ENCODE assay signal across 7 mouse cellular contexts in the genomic region with DNA sequence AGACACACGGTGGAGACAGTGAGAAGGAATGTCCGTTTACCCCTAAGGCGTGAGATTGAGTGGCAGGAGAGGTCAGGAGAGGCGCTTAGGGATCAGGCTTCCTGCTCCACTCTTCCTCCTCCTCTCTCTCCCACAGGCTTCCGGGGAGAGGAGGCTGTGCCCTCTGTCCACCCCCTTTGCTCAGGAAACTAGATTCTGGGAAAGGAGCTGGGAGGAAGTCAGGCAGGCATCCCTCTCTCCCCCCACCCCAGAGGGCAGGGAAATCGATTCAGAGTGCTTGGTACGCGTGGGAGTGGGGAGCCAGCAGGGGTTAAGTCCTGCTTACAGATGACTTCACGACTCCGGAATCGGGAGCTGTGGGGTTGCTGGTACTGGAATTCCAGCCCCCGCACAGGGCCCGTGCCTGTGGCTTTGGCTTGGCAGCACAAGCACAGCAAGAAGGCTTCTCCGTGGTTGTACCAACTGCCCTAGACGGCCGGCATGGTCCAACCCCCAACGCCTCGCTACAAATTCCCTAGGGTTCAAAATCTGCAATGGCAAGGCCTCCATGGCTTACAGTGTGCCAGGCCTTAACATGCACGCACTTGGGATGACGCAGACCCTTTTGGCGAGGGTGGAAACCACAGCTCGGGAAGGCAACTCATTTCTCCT. TPM values are rescaled to one million over a fixed set of nuclear protein-coding genes. Genes with fewer than 3 reads are reported as not detected.
DNase-seq lines count a peak whose midpoint lies in the region; ATAC-seq and TF ChIP-seq lines count a peak whose summit lies in the region.

No protein-coding gene starts in this region.

- H3K4me1 ChIP-seq in ES-Bruce4 (ENCODE audit: control insufficient read depth, insufficient read depth, low read length): peaks cover 29% of the 10 kb centered on the region
- H3K4me1 ChIP-seq in cortical plate, adult 2 months (ENCODE audit: control insufficient read depth, insufficient read depth, low read length): no peaks in the 10 kb centered on the region
- peaks cover 41% of the 10 kb centered on the region for H3K4me1 ChIP-seq in liver, embryonic 11.5 days (replicated peaks; ENCODE audit: control insufficient read depth, insufficient read depth, low read length)

- peak overlapping the region; percentile 15 for H3K9ac ChIP-seq in ES-Bruce4 (ENCODE audit: low read depth, poor library complexity, severe bottlenecking)
- H3K9ac ChIP-seq in liver, embryonic 11.5 days (ENCODE audit: low read depth, low read length): no peak overlapping the region

- H3K27ac ChIP-seq in ES-Bruce4 (ENCODE audit: insufficient read depth, low read length): peak overlapping the region; percentile 63
- 0 out of 2 replicates have a peak overlapping the region, but pooled peaks have one; percentile 25 for H3K27ac ChIP-seq in cortical plate, adult 2 months (ENCODE audit: insufficient read depth, low read length)
- H3K27ac ChIP-seq in liver, embryonic 11.5 days (ENCODE audit: low read depth, low read length): peak overlapping the region; percentile 8

- peak overlapping the region; percentile 16 for H3K4me2 ChIP-seq in liver, embryonic 11.5 days

- peaks cover 21% of the 10 kb centered on the region for H3K36me3 ChIP-seq in ES-Bruce4 (ENCODE audit: control insufficient read depth, insufficient read depth, low read length, poor library complexity, severe bottlenecking)
- H3K36me3 ChIP-seq in liver, embryonic 11.5 days (ENCODE audit: control insufficient read depth, insufficient read depth, low read length): peaks cover 4% of the 10 kb centered on the region; the same call in 1 of the 2 replicates

- H3K4me3 ChIP-seq in ES-Bruce4 (ENCODE audit: low read depth, low read length): peak overlapping the region; percentile 47
- H3K4me3 ChIP-seq in cortical plate, adult 2 months (ENCODE audit: insufficient read depth, low read length): no peak overlapping the region
- no peak overlapping the region for H3K4me3 ChIP-seq in liver, embryonic 11.5 days (ENCODE audit: low read depth, low read length)

- 17% methylated on average over 22 of the region's 22 CpGs for WGBS in liver, embryonic 11.5 days

- TF ChIP-seq EP300 in ES-Bruce4 (IDR thresholded peaks at IDR 0.05; ENCODE audit: insufficient read depth, low read depth, low read length): peak; percentile 75

- TF ChIP-seq POLR2A in ES-Bruce4 (IDR thresholded peaks at IDR 0.05; ENCODE audit: insufficient read depth, low read length): no peak
- TF ChIP-seq POLR2A in cortical plate, adult 2 months (IDR thresholded peaks at IDR 0.05; ENCODE audit: extremely low read depth, insufficient read depth, low read length): no peak

- intact Hi-C loops in heart, postnatal 14 days (cut with DNase I): no loop called here

- H3K9me3 ChIP-seq in ES-Bruce4 (replicated peaks; ENCODE audit: control insufficient read depth, insufficient read depth, low read length, poor library complexity, severe bottlenecking): no peaks in the 10 kb centered on the region
- H3K9me3 ChIP-seq in liver, embryonic 11.5 days (ENCODE audit: control insufficient read depth, low read length): no peaks in the 10 kb centered on the region

- TF ChIP-seq CTCF in ES-Bruce4 (IDR thresholded peaks at IDR 0.05; ENCODE audit: low read depth, low read length): no peak
- TF ChIP-seq CTCF in cortical plate, adult 2 months (IDR thresholded peaks at IDR 0.05; ENCODE audit: extremely low read depth, insufficient read depth, low read length): no peak

- peak; percentile 27 to 35 for DNase-seq in heart, postnatal 14 days
- DNase-seq in liver, embryonic 11.5 days (ENCODE audit: low spot score): no peak
- DNase-seq in spleen, postnatal 14 days (ENCODE audit: low spot score in 2 of 2): no peak
- no peak for DNase-seq in cerebellum, adult 9-11 months
- no peak for DNase-seq in layer of hippocampus, postnatal 10 days (ENCODE audit: low spot score in 2 of 2)

- no peaks in the 10 kb centered on the region for H3K27me3 ChIP-seq in ES-Bruce4 (ENCODE audit: control insufficient read depth, insufficient read depth, low read length, poor library complexity, severe bottlenecking)
- H3K27me3 ChIP-seq in liver, embryonic 11.5 days (replicated peaks; ENCODE audit: control insufficient read depth, insufficient read depth, low read length): peaks cover 45% of the 10 kb centered on the region

- ATAC-seq in liver, embryonic 11.5 days (replicated peaks; ENCODE audit: low FRiP score): no peak

RNA-seq across cellular contexts. Expression of gene Sdc4, which starts 11.0 kb away (rescaled TPM):
- polyA plus RNA-seq in ES-Bruce4 (2011; ENCODE audit: insufficient read depth, insufficient read length, low read depth, missing spikeins): 212 and 213 TPM in 2 replicates
- 47.1 and 50.7 TPM in 2 replicates for polyA plus RNA-seq in cortical plate, adult 2 months (2012; rRNA removed)
- 10 to 100 TPM; 20.0 to 27.0 TPM for total RNA-seq in heart, postnatal 14 days (2021)
- polyA plus RNA-seq in liver, embryonic 11.5 days (2014; fragmentation: Nextera tagmentation; extraction: Ambion mirVana): 38.9 and 39.2 TPM in 2 replicates
- 10 to 100 TPM; 74.2 to 83.4 TPM for total RNA-seq in layer of hippocampus, postnatal 10 days (2021)

RNA-seq across cellular contexts. Expression of gene Sys1, which starts 24.1 kb away (rescaled TPM):
- polyA plus RNA-seq in ES-Bruce4 (2011; ENCODE audit: insufficient read depth, insufficient read length, low read depth, missing spikeins): 13.3 and 19.8 TPM in 2 replicates
- polyA plus RNA-seq in cortical plate, adult 2 months (2012; rRNA removed): 58.1 and 64.5 TPM in 2 replicates
- total RNA-seq in heart, postnatal 14 days (2021): 10 to 100 TPM; 21.2 to 21.9 TPM
- 49.1 and 52.8 TPM in 2 replicates for polyA plus RNA-seq in liver, embryonic 11.5 days (2014; fragmentation: Nextera tagmentation; extraction: Ambion mirVana)
- 10 to 100 TPM; 43.9 to 45.8 TPM for total RNA-seq in layer of hippocampus, postnatal 10 days (2021)

RNA-seq across cellular contexts. Expression of gene Matn4, which starts 27.7 kb away (rescaled TPM):
- 0.93 and 1.7 TPM in 2 replicates for polyA plus RNA-seq in ES-Bruce4 (2011; ENCODE audit: insufficient read depth, insufficient read length, low read depth, missing spikeins)
- 16.2 and 17.4 TPM in 2 replicates for polyA plus RNA-seq in cortical plate, adult 2 months (2012; rRNA removed)
- 1 to 10 TPM; 1.2 to 1.5 TPM for total RNA-seq in heart, postnatal 14 days (2021)
- polyA plus RNA-seq in liver, embryonic 11.5 days (2014; fragmentation: Nextera tagmentation; extraction: Ambion mirVana): 0.14 and 0.32 TPM in 2 replicates
- 10 to 100 TPM; 20.4 to 25.9 TPM for total RNA-seq in layer of hippocampus, postnatal 10 days (2021)

RNA-seq across cellular contexts. Expression of gene Gm20458, which starts 28.1 kb away (rescaled TPM):
- 2.3 TPM in 1 of 2 replicates, not detected in the other for polyA plus RNA-seq in ES-Bruce4 (2011; ENCODE audit: insufficient read depth, insufficient read length, low read depth, missing spikeins)
- 7.4 and 9.5 TPM in 2 replicates for polyA plus RNA-seq in cortical plate, adult 2 months (2012; rRNA removed)
- 1 to 10 TPM; 3.0 to 5.3 TPM for total RNA-seq in heart, postnatal 14 days (2021)
- 4.4 and 7.4 TPM in 2 replicates for polyA plus RNA-seq in liver, embryonic 11.5 days (2014; fragmentation: Nextera tagmentation; extraction: Ambion mirVana)
- total RNA-seq in layer of hippocampus, postnatal 10 days (2021): 10 to 100 TPM in 1 of 2 experiments, 1 to 10 TPM in 1; 4.1 to 17.9 TPM

RNA-seq across cellular contexts. Expression of gene Rbpjl, which starts 29.7 kb away (rescaled TPM):
- polyA plus RNA-seq in ES-Bruce4 (2011; ENCODE audit: insufficient read depth, insufficient read length, low read depth, missing spikeins): not detected in 2 replicates
- polyA plus RNA-seq in cortical plate, adult 2 months (2012; rRNA removed): 1.1 and 1.3 TPM in 2 replicates
- not detected for total RNA-seq in heart, postnatal 14 days (2021)
- polyA plus RNA-seq in liver, embryonic 11.5 days (2014; fragmentation: Nextera tagmentation; extraction: Ambion mirVana): 0.04 and 0.12 TPM in 2 replicates
- under 1 TPM; 0.38 to 0.48 TPM for total RNA-seq in layer of hippocampus, postnatal 10 days (2021)

Comparison
In these comparisons a context has a peak if more than half of its experiments do, and no peak if none do; other contexts are left out.
1. H3K27ac ChIP-seq: peak in every context shown above with its lines; median percentile 63 in ES-Bruce4; 25 in cortical plate, adult 2 months; 8 in liver, embryonic 11.5 days.
2. DNase-seq: peak in heart, postnatal 14 days (2 of 2); none in liver, embryonic 11.5 days (single experiment), spleen, postnatal 14 days (0 of 2), cerebellum, adult 9-11 months (single experiment) and layer of hippocampus, postnatal 10 days (0 of 2).